Comparison of ENCODE assay signal across 9 mouse cellular contexts in genomic region chr11:4261969-4262368, GRCm38 (mm10). TPM values are rescaled to one million over a fixed set of nuclear protein-coding genes. Genes with fewer than 3 reads are reported as not detected.
DNase-seq lines count a peak whose midpoint lies in the region; ATAC-seq and TF ChIP-seq lines count a peak whose summit lies in the region.
"Had no signal": no experiment of that assay in that cellular context is flagged by ENCODE, and none has a peak within 500 bp of the region (broad histone marks: within the 10 kb centered on the region; RNA-seq: fewer than 3 reads in every experiment).

No protein-coding gene starts in this region.

- no peaks in the 10 kb centered on the region for H3K36me3 ChIP-seq in intestine, postnatal 0 days (ENCODE audit: control insufficient read depth, insufficient read depth)
- no peaks in the 10 kb centered on the region for H3K36me3 ChIP-seq in intestine, embryonic 15.5 days

- no peak overlapping the region for H3K9ac ChIP-seq in intestine, postnatal 0 days (ENCODE audit: low read depth, low read length)
- H3K9ac ChIP-seq in intestine, embryonic 15.5 days: no peak overlapping the region; the same call in 1 of the 2 replicates

- DNase-seq in 416B (ENCODE audit: low read depth) (peak; percentile 77), ES-CJ7 (ENCODE audit: low read depth, low spot score) (peak; percentile 76)
- peak; percentile 45 to 60 for DNase-seq in kidney, postnatal 36 days
- DNase-seq in urinary bladder, postnatal 10 days (ENCODE audit: low spot score): no peak
- no peak for DNase-seq in layer of hippocampus, postnatal 36 days
- no peak for DNase-seq in adrenal gland, adult 18-20 months (ENCODE audit: low spot score in 2 of 2)

- no peak overlapping the region for H3K4me2 ChIP-seq in intestine, postnatal 0 days (replicated peaks; ENCODE audit: low read depth)
- no peak overlapping the region for H3K4me2 ChIP-seq in intestine, embryonic 15.5 days (replicated peaks)

- peak; percentile 60 for TF ChIP-seq CTCF in intestine, postnatal 0 days (IDR thresholded peaks at IDR 0.05; ENCODE audit: low read depth)

- no peak for ATAC-seq in intestine, postnatal 0 days
- ATAC-seq in intestine, embryonic 15.5 days: no peak

- H3K4me1 ChIP-seq in intestine, postnatal 0 days (replicated peaks; ENCODE audit: control insufficient read depth, insufficient read depth, low read length): peaks cover 35% of the 10 kb centered on the region
- peaks cover 71% of the 10 kb centered on the region for H3K4me1 ChIP-seq in intestine, embryonic 15.5 days (replicated peaks)

- WGBS in intestine, postnatal 0 days: 27% methylated on average over 5 of the region's 5 CpGs
- WGBS in intestine, embryonic 15.5 days: 33% methylated on average over 5 of the region's 5 CpGs

- H3K27ac ChIP-seq in intestine, postnatal 0 days (ENCODE audit: low read depth, low read length): no peak overlapping the region
- H3K27ac ChIP-seq in intestine, embryonic 15.5 days: no peak overlapping the region
- H3K27ac ChIP-seq: macrophage had no signal

- no peaks in the 10 kb centered on the region for H3K9me3 ChIP-seq in intestine, postnatal 0 days (ENCODE audit: control insufficient read depth)
- no peaks in the 10 kb centered on the region for H3K9me3 ChIP-seq in intestine, embryonic 15.5 days

- no peak overlapping the region for H3K4me3 ChIP-seq in intestine, postnatal 0 days (ENCODE audit: low read depth, low read length)
- no peak overlapping the region for H3K4me3 ChIP-seq in intestine, embryonic 15.5 days (replicated peaks)

- H3K27me3 ChIP-seq in intestine, postnatal 0 days (replicated peaks; ENCODE audit: control insufficient read depth, insufficient read depth, low read length): no peaks in the 10 kb centered on the region
- H3K27me3 ChIP-seq in intestine, embryonic 15.5 days (replicated peaks): peaks cover 10% of the 10 kb centered on the region

RNA-seq across cellular contexts. Expression of gene Lif, which starts 4.6 kb away (rescaled TPM):
- 0.92 and 1.2 TPM in 2 replicates for polyA plus RNA-seq in intestine, postnatal 0 days (2015; fragmentation: Nextera tagmentation; extraction: Ambion mirVana)
- polyA plus RNA-seq in intestine, embryonic 15.5 days (2015; fragmentation: Nextera tagmentation; extraction: Ambion mirVana): 0.62 and 0.92 TPM in 2 replicates
- total RNA-seq in layer of hippocampus, postnatal 36 days (2021): 1 to 10 TPM; 1.4 to 1.7 TPM
- under 1 TPM; 0.07 to 0.86 TPM for total RNA-seq in adrenal gland, adult 18-20 months (2021)

RNA-seq across cellular contexts. Expression of gene Osm, which starts 25.7 kb away (rescaled TPM):
- polyA plus RNA-seq in intestine, postnatal 0 days (2015; fragmentation: Nextera tagmentation; extraction: Ambion mirVana): 0.08 and 0.20 TPM in 2 replicates
- 0.20 and 0.26 TPM in 2 replicates for polyA plus RNA-seq in intestine, embryonic 15.5 days (2015; fragmentation: Nextera tagmentation; extraction: Ambion mirVana)
- not detected for total RNA-seq in layer of hippocampus, postnatal 36 days (2021)
- under 1 TPM in 1 of 2 experiments, not detected in 1; 0.16 TPM for total RNA-seq in adrenal gland, adult 18-20 months (2021)

RNA-seq across cellular contexts. Expression of gene Castor1, which starts 43.9 kb away (rescaled TPM):
- polyA plus RNA-seq in intestine, postnatal 0 days (2015; fragmentation: Nextera tagmentation; extraction: Ambion mirVana): 10.3 and 14.7 TPM in 2 replicates
- polyA plus RNA-seq in intestine, embryonic 15.5 days (2015; fragmentation: Nextera tagmentation; extraction: Ambion mirVana): 3.1 and 4.5 TPM in 2 replicates
- 1 to 10 TPM; 2.9 to 4.8 TPM for total RNA-seq in layer of hippocampus, postnatal 36 days (2021)
- 1 to 10 TPM; 3.0 to 5.1 TPM for total RNA-seq in adrenal gland, adult 18-20 months (2021)

Comparison
In these comparisons a context has a peak if more than half of its experiments do, and no peak if none do; other contexts are left out.
1. DNase-seq: peak in 416B (single experiment), ES-CJ7 (single experiment) and kidney, postnatal 36 days (2 of 2); none in urinary bladder, postnatal 10 days (single experiment), layer of hippocampus, postnatal 36 days (0 of 2) and adrenal gland, adult 18-20 months (0 of 2).